Mouse (Mus musculus) small intestine, adult 2 months (tissue): ENCODE results near the gene Txk.

ENCODE experiments used
- CTCF ChIP-seq: fragments of 200-500 bp; IDR thresholded peaks from 2 replicates; pipeline ENCODE4 v1.5.1; 2012; ENCODE audit warnings: low read depth, mild to moderate bottlenecking, control low read depth, inconsistent platforms, low read length, moderate library complexity, mixed read lengths; ENCODE audit not compliant: insufficient replicate concordance, insufficient read length; ENCODE audit errors: extremely low read depth
- POLR2A ChIP-seq: fragments of 200-500 bp; IDR thresholded peaks from 2 replicates; pipeline ENCODE4 v1.6.1; 2012; ENCODE audit warnings: low read depth, mild to moderate bottlenecking, control low read depth, inconsistent platforms, low read length, moderate library complexity

GRCm38 (mm10) chr5:72696491-72696890 lies 56.1 kb downstream of the Txk start:
- no peak for TF ChIP-seq CTCF
- no peak for TF ChIP-seq POLR2A
